Mouse (Mus musculus) liver, embryonic 14.5 days (tissue): ENCODE measurements around the gene Chd9. TPM values are rescaled to one million over a fixed set of nuclear protein-coding genes. Genes with fewer than 3 reads are reported as not detected.

Experiments used
- ATAC-seq: fragments of 200-750 bp; cut with Nextera tagmentation; 2 replicates; pipeline ENCODE4 v1.8.0; 2017; ENCODE audit warnings: moderate number of reproducible peaks, mild to moderate bottlenecking, moderate library complexity; ENCODE audit not compliant: insufficient read depth
- DNase-seq, 3 experiments: peaks; one replicate each; pipeline ENCODE4 v3.0.0-alpha.2; 2012 to 2013; ENCODE audit warnings: low read depth in 3 of 3, low spot score in 3 of 3
- H3K27ac ChIP-seq: fragments of 300-500 bp; sonication (generic); 2 replicates; pipeline ENCODE4 v1.5.1; 2014; ENCODE audit warnings: moderate library complexity, mild to moderate bottlenecking, control low read depth, inconsistent platforms
- H3K27me3 ChIP-seq: fragments of 300-500 bp; sonication (generic); 2 replicates; pipeline ENCODE4 v1.6.1; 2014; ENCODE audit warnings: mild to moderate bottlenecking, low read length, moderate library complexity; ENCODE audit not compliant: control insufficient read depth, insufficient read depth
- H3K36me3 ChIP-seq: fragments of 300-500 bp; sonication (generic); replicated peaks from 2 replicates; pipeline ENCODE4 v1.6.1; 2014; ENCODE audit warnings: low read depth; ENCODE audit not compliant: control insufficient read depth, insufficient read depth
- H3K4me1 ChIP-seq, 2 experiments: fragments of 200-500 bp in 1 of 2; fragments of 300-500 bp in 1 of 2; sonication (generic) in 1 of 2; replicated peaks; 2 replicates each; pipeline ENCODE4 v1.6.1; 2012 to 2014; ENCODE audit warnings: antibody characterized with exemption in 1 of 2, inconsistent platforms in 1 of 2, low read length in 1 of 2; ENCODE audit not compliant: control insufficient read depth in 2 of 2, insufficient read depth in 2 of 2
- H3K4me2 ChIP-seq: fragments of 300-500 bp; sonication (generic); 2 replicates; pipeline ENCODE4 v1.6.1; 2014; ENCODE audit warnings: low read depth, mild to moderate bottlenecking, control low read depth, moderate library complexity
- H3K4me3 ChIP-seq, 2 experiments: fragments of 200-500 bp in 1 of 2; fragments of 300-500 bp in 1 of 2; sonication (generic) in 1 of 2; 2 replicates each; pipeline ENCODE4 v1.5.1; 2012 to 2014; ENCODE audit warnings: low read depth in 2 of 2, low read length in 2 of 2, mild to moderate bottlenecking in 2 of 2, control low read depth in 1 of 2, inconsistent platforms in 1 of 2, moderate library complexity in 1 of 2; ENCODE audit not compliant: insufficient read depth in 1 of 2
- H3K9ac ChIP-seq: fragments of 300-500 bp; sonication (generic); replicated peaks from 2 replicates; pipeline ENCODE4 v1.6.1; 2014; ENCODE audit warnings: mild to moderate bottlenecking, control low read depth, moderate library complexity
- H3K9me3 ChIP-seq: fragments of 300-500 bp; sonication (generic); 2 replicates; pipeline ENCODE4 v1.6.1; 2016; ENCODE audit warnings: low read length, mixed read lengths; ENCODE audit not compliant: control insufficient read depth
- CTCF ChIP-seq: IDR thresholded peaks from 2 replicates; pipeline ENCODE4 v1.5.1; 2016; ENCODE audit warnings: antibody characterized with exemption, low read depth, control low read depth
- EP300 ChIP-seq: IDR thresholded peaks from 2 replicates; pipeline ENCODE4 v1.6.1; 2016; ENCODE audit warnings: antibody characterized with exemption, low read depth
- WGBS: fragments of 180-500 bp; shearing (Covaris S2); extraction: QIAGEN DNeasy Blood & Tissue Kit; methylation state at CpG from one replicate; pipeline ENCODE4 v1.1.7; 2014; ENCODE audit not compliant: insufficient replicate concordance; 5-methylcytosine and 5-hydroxymethylcytosine counted together
- polyA plus RNA-seq, 2 experiments: library from polyadenylated mRNA; depleted of rRNA in 1 of 2; stranded (reverse) in 1 of 2; unstranded in 1 of 2; fragments of >200 nt; fragmentation: Nextera tagmentation in 1 of 2; extraction: Ambion mirVana in 1 of 2; gene quantifications; 2 replicates each; pipeline versions ENCODE4 v1.2.1 to v1.2.3; 2012 to 2014

The Chd9 gene
- polyA plus RNA-seq, 2 experiments = 6.4 to 12.2 TPM

GRCm38 (mm10) chr8:90954802-90955760, 126.9 kb downstream of the Chd9 start:
- peak; percentile 53 for TF ChIP-seq CTCF
- TF ChIP-seq EP300 = peak; percentile 15; the same call in 1 of the 2 replicates
- Histone ChIP-seq H3K36me3 (no peaks in the 10 kb centered on the region; the same call in 1 of the 2 replicates), H3K4me1 (0 out of 4 replicates have a peak, but pooled peaks cover 4 to 6% of the 10 kb centered on the region in 2 experiments), H3K4me3 (peak overlapping the region; percentile 56 to 75), H3K4me2 (peak overlapping the region; percentile 75), H3K27me3 (no peaks in the 10 kb centered on the region), H3K9me3 (no peaks in the 10 kb centered on the region), H3K9ac (peak overlapping the region; percentile 75), H3K27ac (peak overlapping the region; percentile 84)
- WGBS = 5% methylated on average over 21 of the region's 21 CpGs
- DNase-seq (peak; percentile 54 to 64 (median 55)), ATAC-seq (peak; percentile 87)

- H3K4me1 ChIP-seq = 0 out of 4 replicates have a peak, but pooled peaks cover 4 to 6% of the 10 kb centered on the region in 2 experiments
- DNase-seq (no peak), ATAC-seq (no peak)
- TF ChIP-seq CTCF (no peak), EP300 (no peak)
- no peaks in the 10 kb centered on the region for H3K27me3 ChIP-seq
- H3K36me3 ChIP-seq = no peaks in the 10 kb centered on the region; the same call in 1 of the 2 replicates
- peak overlapping the region; percentile 84 for H3K27ac ChIP-seq
- H3K4me3 ChIP-seq = peak overlapping the region; percentile 56 to 75; a peak in 3 of 4 replicates
- peak overlapping the region; percentile 75 for H3K9ac ChIP-seq
- no peaks in the 10 kb centered on the region for H3K9me3 ChIP-seq
- H3K4me2 ChIP-seq = peak overlapping the region; percentile 75
Observed at GRCm38 (mm10) chr8:90955761-90956136, 127.6 kb downstream of the Chd9 start.

- ATAC-seq (no peak), DNase-seq (no peak)
- no peak overlapping the region; the same call in 1 of the 2 replicates for H3K9ac ChIP-seq
- H3K4me3 ChIP-seq = peak overlapping the region in 1 of 2 experiments; percentile 6; a peak in 1 of 4 replicates
- 74% methylated on average over 9 of the region's 9 CpGs for WGBS
- H3K27ac ChIP-seq = no peak overlapping the region
- no peaks in the 10 kb centered on the region for H3K9me3 ChIP-seq
- no peaks in the 10 kb centered on the region for H3K27me3 ChIP-seq
- peak overlapping the region; percentile 51 for H3K4me2 ChIP-seq
- TF ChIP-seq CTCF = no peak
- TF ChIP-seq EP300 = no peak
- H3K36me3 ChIP-seq = no peaks in the 10 kb centered on the region; the same call in 1 of the 2 replicates
- 0 out of 4 replicates have a peak, but pooled peaks cover 4 to 6% of the 10 kb centered on the region in 2 experiments for H3K4me1 ChIP-seq
Observed at GRCm38 (mm10) chr8:90956390-90956789, 128.2 kb downstream of the Chd9 start.

GRCm38 (mm10) chr8:90957711-90958110, 129.6 kb downstream of the Chd9 start:
- ATAC-seq (no peak), DNase-seq (no peak)
- H3K36me3 ChIP-seq = no peaks in the 10 kb centered on the region; the same call in 1 of the 2 replicates
- H3K4me2 ChIP-seq = no peak overlapping the region
- H3K9me3 ChIP-seq = no peaks in the 10 kb centered on the region
- TF ChIP-seq CTCF = no peak
- TF ChIP-seq EP300 = no peak
- no peaks in the 10 kb centered on the region for H3K27me3 ChIP-seq
- no peak overlapping the region for H3K9ac ChIP-seq
- H3K4me3 ChIP-seq = no peak overlapping the region
- 0 out of 4 replicates have a peak, but pooled peaks cover 4 to 6% of the 10 kb centered on the region in 2 experiments for H3K4me1 ChIP-seq
- no peak overlapping the region for H3K27ac ChIP-seq

GRCm38 (mm10) chr8:90959721-90960120, 131.6 kb downstream of the Chd9 start:
- Histone ChIP-seq H3K27me3 (no peaks in the 10 kb centered on the region), H3K4me1 (0 out of 4 replicates have a peak, but pooled peaks cover 0 to 6% of the 10 kb centered on the region in 2 experiments), H3K27ac (no peak overlapping the region), H3K36me3 (no peaks in the 10 kb centered on the region; the same call in 1 of the 2 replicates), H3K4me2 (no peak overlapping the region), H3K4me3 (no peak overlapping the region), H3K9ac (no peak overlapping the region), H3K9me3 (no peaks in the 10 kb centered on the region)
- no peak for ATAC-seq
- DNase-seq = no peak
- TF ChIP-seq CTCF (peak; percentile 18; the same call in 1 of the 2 replicates), EP300 (no peak)
- 62% methylated on average over 4 of the region's 4 CpGs for WGBS
